Mouse (Mus musculus) erythroblast, embryonic 14.5 days (primary cell): ENCODE results near the gene Sec61a2.

Experiments
- GATA1 ChIP-seq: IDR thresholded peaks from 2 replicates; pipeline ENCODE4 v1.6.1; 2012; ENCODE audit warnings: low read length, inconsistent platforms, mixed read lengths
- TAL1 ChIP-seq: IDR thresholded peaks from 3 replicates; pipeline ENCODE4 v1.6.1; 2012; ENCODE audit warnings: low read length, inconsistent platforms, mixed read lengths

- TF ChIP-seq TAL1 (no peak), GATA1 (no peak)
Measured at GRCm38 (mm10) chr2:5862834-5863233, 32.4 kb downstream of the Sec61a2 start, which contains the start of gene Gm13199.
